Mouse (Mus musculus): ENCODE measurements around the gene Arhgef17.

DNA sequence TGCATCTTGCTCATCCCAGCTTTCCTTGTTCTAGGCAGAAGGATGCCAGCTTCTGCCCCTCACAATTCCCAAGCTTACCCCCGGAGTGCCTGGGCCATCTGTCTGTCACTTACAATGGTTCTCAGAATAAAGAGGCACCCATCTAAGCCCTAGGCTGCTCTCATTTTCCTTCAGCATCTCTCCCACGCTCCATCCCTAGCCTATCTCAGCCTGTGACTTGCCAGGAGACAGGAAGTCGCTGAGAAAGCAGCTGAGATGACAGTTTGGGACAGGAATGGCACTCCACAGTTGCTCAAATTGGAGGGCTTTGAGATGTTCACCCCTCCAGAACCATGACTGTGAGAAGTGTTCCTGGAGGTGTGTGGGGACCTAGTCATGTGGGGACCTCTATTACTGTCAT is 41.0 kb upstream of the Arhgef17 start:
- no peak for TF ChIP-seq POLR2A (IDR thresholded peaks at IDR 0.05; ENCODE audit: borderline replicate concordance, insufficient read depth, low read length)
- TF ChIP-seq CTCF (IDR thresholded peaks at IDR 0.05; ENCODE audit: borderline replicate concordance, insufficient read depth, low read depth, low read length), result no peak

All from cerebellum, adult 2 months (tissue).